Mouse (Mus musculus): ENCODE measurements around the gene Defb20. TPM values are rescaled to one million over a fixed set of nuclear protein-coding genes. Genes with fewer than 3 reads are reported as not detected.
A peak's percentile ranks its signal among the peaks of the same experiment; 100 is the strongest.
"Not testable (repeated sequence)": the region's sequence is repeated elsewhere in the genome, so short reads cannot be mapped to it uniquely, and the experiment has no call there.

The Defb20 gene
- not detected in 2 replicates for polyA plus RNA-seq (2015; fragmentation: Nextera tagmentation; extraction: Ambion mirVana)

GRCm38 (mm10) chr2:152476763-152477162 is at the start of gene Defb20:
Defb20 (plus strand) TSS chr2:152477063.
- 62% methylated on average over 2 of the region's 2 CpGs for WGBS
- Histone ChIP-seq H3K27me3 (ENCODE audit: control insufficient read depth, insufficient read depth, low read depth, low read length) (no peaks in the 10 kb centered on the region), H3K9ac (ENCODE audit: low read depth, low read length) (no peak within 1 kb of the TSS), H3K4me1 (ENCODE audit: control insufficient read depth, insufficient read depth, low read length) (no peaks in the 10 kb centered on the region), H3K27ac (ENCODE audit: low read length) (no peak within 1 kb of the TSS), H3K36me3 (ENCODE audit: control insufficient read depth, insufficient read depth, low read length) (no peaks in the 10 kb centered on the region), H3K9me3 (replicated peaks; ENCODE audit: control insufficient read depth, low read length, poor library complexity, severe bottlenecking) (no peaks in the 10 kb centered on the region), H3K4me2 (ENCODE audit: low read length) (no peak within 1 kb of the TSS), H3K4me3 (ENCODE audit: low read depth, low read length) (no peak within 1 kb of the TSS)
- ATAC-seq: no peak

DNA sequence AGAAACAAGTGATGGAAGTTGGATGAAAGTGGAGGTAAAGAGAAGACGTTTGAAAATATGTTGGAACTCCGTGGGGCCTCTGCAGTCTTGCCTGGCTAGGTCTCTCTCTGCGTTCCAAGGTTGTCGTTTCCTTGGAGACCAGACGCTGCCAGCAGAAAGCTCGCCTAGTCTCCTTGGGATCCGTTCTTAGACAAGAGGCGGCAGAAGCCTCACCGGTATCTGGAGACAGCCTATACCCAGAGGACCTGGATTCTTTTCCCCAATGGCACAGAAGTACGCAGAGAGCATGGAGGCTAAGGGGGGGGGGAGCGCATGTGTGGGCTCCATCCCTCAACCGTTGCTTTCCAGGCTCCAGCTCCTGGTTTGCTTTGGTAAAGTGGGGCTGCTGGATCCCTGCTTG is 49.4 kb upstream of the Defb20 start:
- H3K4me2 ChIP-seq (ENCODE audit: low read length): peak overlapping the region; percentile 48
- H3K4me1 ChIP-seq (ENCODE audit: control insufficient read depth, insufficient read depth, low read length): peaks cover 5% of the 10 kb centered on the region; the same call in 1 of the 2 replicates
- H3K27me3 ChIP-seq (ENCODE audit: control insufficient read depth, insufficient read depth, low read depth, low read length): no peaks in the 10 kb centered on the region
- H3K36me3 ChIP-seq (ENCODE audit: control insufficient read depth, insufficient read depth, low read length): no peaks in the 10 kb centered on the region
- under 1% methylated on average over 12 of the region's 12 CpGs for WGBS
- H3K27ac ChIP-seq (ENCODE audit: low read length): no peak overlapping the region
- no peak overlapping the region; the same call in 1 of the 2 replicates for H3K9ac ChIP-seq (ENCODE audit: low read depth, low read length)
- H3K4me3 ChIP-seq (ENCODE audit: low read depth, low read length): no peak overlapping the region
- ATAC-seq: peak; percentile 56; the same call in 1 of the 2 replicates
- no peaks in the 10 kb centered on the region for H3K9me3 ChIP-seq (replicated peaks; ENCODE audit: control insufficient read depth, low read length, poor library complexity, severe bottlenecking)

DNA sequence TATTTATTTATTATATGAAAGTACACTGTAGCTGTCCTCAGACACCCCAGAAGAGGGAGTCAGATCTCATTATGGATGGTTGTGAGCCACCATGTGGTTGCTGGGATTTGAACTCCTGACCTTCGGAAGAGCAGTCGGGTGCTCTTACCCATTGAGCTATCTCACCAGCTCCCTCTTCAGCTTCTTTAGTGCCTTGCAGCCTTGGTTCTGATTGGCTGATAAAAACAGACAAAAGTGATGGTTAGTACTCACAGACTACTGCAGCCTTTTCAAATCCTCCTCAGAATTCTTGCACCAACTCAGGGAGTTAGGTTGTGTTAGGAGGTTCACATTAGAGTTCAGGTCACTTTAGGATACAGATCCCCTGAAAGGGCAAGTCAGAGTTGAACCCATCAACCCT is 48.4 kb upstream of the Defb20 start:
- H3K4me1 ChIP-seq (ENCODE audit: control insufficient read depth, insufficient read depth, low read length); H3K9ac ChIP-seq (ENCODE audit: low read depth, low read length); H3K9me3 ChIP-seq (replicated peaks; ENCODE audit: control insufficient read depth, low read length, poor library complexity, severe bottlenecking); ATAC-seq; H3K27me3 ChIP-seq (ENCODE audit: control insufficient read depth, insufficient read depth, low read depth, low read length); H3K27ac ChIP-seq (ENCODE audit: low read length); H3K4me2 ChIP-seq (ENCODE audit: low read length); H3K36me3 ChIP-seq (ENCODE audit: control insufficient read depth, insufficient read depth, low read length); H3K4me3 ChIP-seq (ENCODE audit: low read depth, low read length): not testable (repeated sequence)
- WGBS: 89% methylated on average over 2 of the region's 2 CpGs

- no peaks in the 10 kb centered on the region for H3K36me3 ChIP-seq (ENCODE audit: control insufficient read depth, insufficient read depth, low read length)
- 67% methylated on average over 7 of the region's 7 CpGs for WGBS
- peak; percentile 22; the same call in 1 of the 2 replicates for ATAC-seq
Measured at GRCm38 (mm10) chr2:152436405-152436901, 40.4 kb upstream of the Defb20 start.

GRCm38 (mm10) chr2:152436983-152437860 is 39.6 kb upstream of the Defb20 start:
- WGBS: 4% methylated on average over 22 of the region's 23 CpGs
- Histone ChIP-seq H3K27ac (ENCODE audit: low read length) (peak overlapping the region; percentile 54; the same call in 1 of the 2 replicates), H3K27me3 (ENCODE audit: control insufficient read depth, insufficient read depth, low read depth, low read length) (no peaks in the 10 kb centered on the region), H3K4me2 (ENCODE audit: low read length) (peak overlapping the region; percentile 70), H3K4me3 (ENCODE audit: low read depth, low read length) (peak overlapping the region; percentile 30; the same call in 1 of the 2 replicates), H3K36me3 (ENCODE audit: control insufficient read depth, insufficient read depth, low read length) (no peaks in the 10 kb centered on the region), H3K4me1 (ENCODE audit: control insufficient read depth, insufficient read depth, low read length) (peaks cover 6% of the 10 kb centered on the region; the same call in 1 of the 2 replicates), H3K9me3 (replicated peaks; ENCODE audit: control insufficient read depth, low read length, poor library complexity, severe bottlenecking) (no peaks in the 10 kb centered on the region), H3K9ac (ENCODE audit: low read depth, low read length) (peak overlapping the region; percentile 68)
- peak; percentile 82 for ATAC-seq

More at GRCm38 (mm10) chr2:152436405-152436901, 40.4 kb upstream of the Defb20 start:
- H3K4me3 ChIP-seq (ENCODE audit: low read depth, low read length): no peak overlapping the region
- H3K27ac ChIP-seq (ENCODE audit: low read length): no peak overlapping the region
- no peak overlapping the region for H3K4me2 ChIP-seq (ENCODE audit: low read length)
- H3K27me3 ChIP-seq (ENCODE audit: control insufficient read depth, insufficient read depth, low read depth, low read length): no peaks in the 10 kb centered on the region
- H3K9me3 ChIP-seq (replicated peaks; ENCODE audit: control insufficient read depth, low read length, poor library complexity, severe bottlenecking): no peaks in the 10 kb centered on the region
- peaks cover 6% of the 10 kb centered on the region; the same call in 1 of the 2 replicates for H3K4me1 ChIP-seq (ENCODE audit: control insufficient read depth, insufficient read depth, low read length)
- H3K9ac ChIP-seq (ENCODE audit: low read depth, low read length): no peak overlapping the region

GRCm38 (mm10) chr2:152438963-152439362 is 37.9 kb upstream of the Defb20 start:
- 78% methylated on average over 1 of the region's 1 CpGs for WGBS
- Histone ChIP-seq H3K36me3 (ENCODE audit: control insufficient read depth, insufficient read depth, low read length) (no peaks in the 10 kb centered on the region), H3K27me3 (ENCODE audit: control insufficient read depth, insufficient read depth, low read depth, low read length) (no peaks in the 10 kb centered on the region), H3K9me3 (replicated peaks; ENCODE audit: control insufficient read depth, low read length, poor library complexity, severe bottlenecking) (no peaks in the 10 kb centered on the region), H3K4me2 (ENCODE audit: low read length) (no peak overlapping the region), H3K4me1 (ENCODE audit: control insufficient read depth, insufficient read depth, low read length) (peaks cover 6% of the 10 kb centered on the region; the same call in 1 of the 2 replicates), H3K4me3 (ENCODE audit: low read depth, low read length) (no peak overlapping the region), H3K27ac (ENCODE audit: low read length) (no peak overlapping the region), H3K9ac (ENCODE audit: low read depth, low read length) (no peak overlapping the region)
- no peak for ATAC-seq

DNA sequence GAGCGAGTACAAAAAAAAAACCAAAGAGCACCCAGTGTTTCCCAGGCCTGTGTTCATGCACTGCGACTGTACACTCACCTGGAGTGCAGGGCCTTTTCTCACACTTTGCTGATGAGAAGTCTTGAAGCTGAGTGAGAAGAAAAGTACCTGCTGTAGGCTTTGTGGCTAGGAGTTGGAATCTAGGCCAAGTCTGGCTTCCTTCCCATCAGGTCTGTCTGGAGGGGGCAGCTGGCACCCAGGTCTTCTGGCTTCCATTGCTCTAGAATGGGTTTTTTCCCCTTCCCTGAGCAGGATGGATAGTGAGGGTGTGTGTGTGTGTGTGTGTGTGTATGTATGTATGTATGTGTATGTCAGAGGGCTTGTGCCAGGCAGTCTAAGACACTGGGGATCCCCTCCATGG is 37.0 kb upstream of the Defb20 start:
- Histone ChIP-seq H3K4me1 (ENCODE audit: control insufficient read depth, insufficient read depth, low read length) (peaks cover 6% of the 10 kb centered on the region; the same call in 1 of the 2 replicates), H3K9me3 (replicated peaks; ENCODE audit: control insufficient read depth, low read length, poor library complexity, severe bottlenecking) (no peaks in the 10 kb centered on the region), H3K27me3 (ENCODE audit: control insufficient read depth, insufficient read depth, low read depth, low read length) (no peaks in the 10 kb centered on the region), H3K4me2 (ENCODE audit: low read length) (no peak overlapping the region), H3K9ac (ENCODE audit: low read depth, low read length) (no peak overlapping the region), H3K27ac (ENCODE audit: low read length) (no peak overlapping the region), H3K36me3 (ENCODE audit: control insufficient read depth, insufficient read depth, low read length) (no peaks in the 10 kb centered on the region), H3K4me3 (ENCODE audit: low read depth, low read length) (no peak overlapping the region)
- 88% methylated on average over 2 of the region's 2 CpGs for WGBS
- ATAC-seq: no peak

DNA sequence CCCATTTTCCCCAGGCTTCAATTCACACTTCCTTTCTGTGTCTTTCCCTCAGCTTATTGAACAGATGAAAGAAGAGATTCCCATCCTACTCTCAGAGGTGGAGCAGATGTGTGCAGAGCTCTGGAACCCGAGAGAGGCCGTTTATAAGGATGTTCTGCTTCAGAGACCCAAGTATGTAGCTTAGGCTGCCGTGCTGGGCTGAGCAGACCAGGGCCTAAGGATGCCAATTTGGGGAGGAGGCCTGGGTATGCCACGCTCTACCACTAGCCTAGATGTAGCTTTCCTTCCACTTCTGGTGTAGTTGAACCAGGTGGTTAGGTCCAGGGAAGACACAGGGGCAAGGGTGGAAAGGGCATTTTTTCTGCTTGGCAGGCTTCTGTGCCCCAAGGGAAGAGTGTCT is 34.5 kb upstream of the Defb20 start:
- Histone ChIP-seq H3K27me3 (ENCODE audit: control insufficient read depth, insufficient read depth, low read depth, low read length) (no peaks in the 10 kb centered on the region), H3K27ac (ENCODE audit: low read length) (no peak overlapping the region), H3K4me2 (ENCODE audit: low read length) (no peak overlapping the region), H3K36me3 (ENCODE audit: control insufficient read depth, insufficient read depth, low read length) (no peaks in the 10 kb centered on the region), H3K9me3 (replicated peaks; ENCODE audit: control insufficient read depth, low read length, poor library complexity, severe bottlenecking) (no peaks in the 10 kb centered on the region), H3K9ac (ENCODE audit: low read depth, low read length) (no peak overlapping the region), H3K4me1 (ENCODE audit: control insufficient read depth, insufficient read depth, low read length) (peaks cover under 1% of the 10 kb centered on the region; the same call in 1 of the 2 replicates), H3K4me3 (ENCODE audit: low read depth, low read length) (no peak overlapping the region)
- WGBS: 55% methylated on average over 4 of the region's 4 CpGs
- no peak for ATAC-seq

DNA sequence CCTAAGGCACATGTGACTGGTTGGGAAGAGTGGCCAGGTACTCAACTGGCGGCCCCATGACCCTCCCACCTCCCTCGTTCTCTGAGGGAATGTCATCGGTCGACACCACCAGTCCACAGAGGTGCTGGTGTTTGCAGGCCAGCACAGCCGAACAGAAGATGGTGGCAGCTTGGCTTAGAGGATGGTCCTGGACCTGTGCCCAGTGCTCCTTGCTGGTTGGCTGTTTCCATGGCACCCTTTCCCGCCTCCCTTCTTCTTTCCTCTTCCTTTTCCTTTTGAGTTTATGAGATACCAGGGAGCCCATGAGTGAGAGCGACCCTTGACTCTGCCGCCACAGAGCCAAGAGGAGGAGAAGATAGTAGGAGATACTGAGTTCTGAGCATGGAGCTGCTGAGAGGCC is 33.6 kb upstream of the Defb20 start:
- H3K9me3 ChIP-seq (replicated peaks; ENCODE audit: control insufficient read depth, low read length, poor library complexity, severe bottlenecking): no peaks in the 10 kb centered on the region
- no peak overlapping the region for H3K4me3 ChIP-seq (ENCODE audit: low read depth, low read length)
- H3K27me3 ChIP-seq (ENCODE audit: control insufficient read depth, insufficient read depth, low read depth, low read length): no peaks in the 10 kb centered on the region
- H3K36me3 ChIP-seq (ENCODE audit: control insufficient read depth, insufficient read depth, low read length): no peaks in the 10 kb centered on the region
- no peak overlapping the region for H3K27ac ChIP-seq (ENCODE audit: low read length)
- H3K4me2 ChIP-seq (ENCODE audit: low read length): no peak overlapping the region
- WGBS: 84% methylated on average over 8 of the region's 8 CpGs
- ATAC-seq: no peak
- H3K9ac ChIP-seq (ENCODE audit: low read depth, low read length): no peak overlapping the region
- H3K4me1 ChIP-seq (ENCODE audit: control insufficient read depth, insufficient read depth, low read length): no peaks in the 10 kb centered on the region
